Mouse (Mus musculus) cerebellum, postnatal 10 days (tissue): ENCODE data around the gene Ripor1.

ENCODE experiments used
- DNase-seq, 2 experiments: peaks; one replicate each; pipeline ENCODE4 v3.0.0; 2021; ENCODE audit warnings: mixed read lengths in 2 of 2

The Ripor1 gene

GRCm38 (mm10) chr8:105606189-105607023 lies 1.4 kb downstream of the Ripor1 start:
- DNase-seq: peak; percentile 93 to 95

DNA sequence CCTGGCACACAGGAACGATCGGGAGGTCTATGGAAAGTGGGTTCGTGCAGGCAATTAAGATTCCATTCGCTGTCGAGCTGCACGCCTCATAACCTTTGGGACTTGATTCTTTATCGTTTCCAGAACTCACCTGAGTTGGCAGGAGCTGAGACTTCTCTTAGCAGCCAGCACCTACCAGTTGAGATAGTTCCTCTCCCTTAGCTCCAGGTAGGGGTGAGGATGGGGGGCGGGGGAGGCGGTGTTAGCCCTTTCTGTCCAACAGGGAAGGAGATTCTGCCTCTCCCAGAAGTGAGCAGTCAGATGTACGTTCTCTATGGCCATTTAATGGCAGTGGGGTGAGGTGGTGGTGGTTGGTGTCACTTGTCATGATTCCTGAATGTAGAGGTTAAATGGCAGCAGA lies 2.0 kb downstream of the Ripor1 start:
- peak; percentile 46 to 47 for DNase-seq

- DNase-seq: peak; percentile 63 to 79
Observed at GRCm38 (mm10) chr8:105607684-105608083, 2.6 kb downstream of the Ripor1 start.

DNA sequence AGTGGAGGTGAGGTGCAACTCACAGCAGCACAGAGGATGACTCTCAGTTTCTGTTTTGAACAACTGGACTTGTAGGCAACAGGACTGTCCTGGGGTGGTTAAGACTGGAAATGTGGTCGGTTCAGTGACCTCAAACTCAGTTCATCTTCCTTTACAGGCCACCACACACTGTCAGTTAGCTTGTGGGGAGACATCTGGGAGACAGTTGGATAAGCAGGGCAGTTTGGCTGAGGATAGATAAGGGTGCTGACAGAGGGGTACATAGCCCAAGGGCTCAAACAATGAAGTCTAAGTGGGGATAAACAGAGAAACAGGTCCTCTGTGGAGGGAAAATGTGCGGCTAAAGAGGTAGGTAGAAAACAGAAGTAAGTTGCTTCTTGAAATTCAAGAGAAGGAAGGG lies 4.3 kb downstream of the Ripor1 start:
- no peak for DNase-seq

DNA sequence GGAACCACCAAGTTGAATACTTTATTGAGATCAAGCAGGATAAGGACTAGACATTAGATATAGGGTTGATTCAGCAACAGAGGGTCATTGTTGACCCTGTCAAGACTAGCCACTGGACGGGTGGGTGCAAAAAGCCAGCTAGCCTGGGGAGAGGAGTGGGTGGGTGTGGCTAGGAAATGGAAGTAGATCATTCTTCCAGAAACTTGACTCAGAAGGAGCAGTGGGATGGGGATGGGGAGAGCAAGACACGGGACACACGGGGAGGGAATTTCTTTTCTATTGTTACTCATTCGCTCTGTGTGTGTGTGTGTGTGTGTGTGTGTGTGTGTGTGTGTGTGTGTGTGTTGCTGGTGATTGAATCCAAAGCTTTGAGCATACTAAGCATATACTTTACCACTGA lies 4.7 kb downstream of the Ripor1 start:
- DNase-seq: no peak

DNA sequence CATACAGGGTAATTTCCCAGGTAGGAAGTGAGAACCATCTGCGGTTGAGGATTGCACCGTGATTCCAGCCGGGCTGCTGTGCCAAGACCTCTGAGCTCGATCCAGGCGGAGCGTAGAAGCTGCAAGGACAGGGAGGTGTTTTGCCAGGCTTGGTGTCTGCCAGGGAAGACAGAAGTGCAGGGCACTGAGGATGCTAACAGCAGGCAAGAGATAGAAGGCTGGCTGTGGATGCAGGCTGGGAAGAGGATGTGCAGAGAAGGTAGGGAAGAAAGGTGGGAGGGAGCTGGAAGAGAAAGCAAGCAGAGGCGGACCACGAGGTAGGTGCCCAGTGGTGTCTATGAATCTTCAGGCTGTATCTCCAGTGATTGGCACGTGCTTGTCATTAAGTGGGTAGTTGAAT lies 6.8 kb downstream of the Ripor1 start:
- DNase-seq: peak; percentile 47 to 54

GRCm38 (mm10) chr8:105613037-105613436 lies 8.0 kb downstream of the Ripor1 start:
- peak; percentile 48 to 58 for DNase-seq

DNA sequence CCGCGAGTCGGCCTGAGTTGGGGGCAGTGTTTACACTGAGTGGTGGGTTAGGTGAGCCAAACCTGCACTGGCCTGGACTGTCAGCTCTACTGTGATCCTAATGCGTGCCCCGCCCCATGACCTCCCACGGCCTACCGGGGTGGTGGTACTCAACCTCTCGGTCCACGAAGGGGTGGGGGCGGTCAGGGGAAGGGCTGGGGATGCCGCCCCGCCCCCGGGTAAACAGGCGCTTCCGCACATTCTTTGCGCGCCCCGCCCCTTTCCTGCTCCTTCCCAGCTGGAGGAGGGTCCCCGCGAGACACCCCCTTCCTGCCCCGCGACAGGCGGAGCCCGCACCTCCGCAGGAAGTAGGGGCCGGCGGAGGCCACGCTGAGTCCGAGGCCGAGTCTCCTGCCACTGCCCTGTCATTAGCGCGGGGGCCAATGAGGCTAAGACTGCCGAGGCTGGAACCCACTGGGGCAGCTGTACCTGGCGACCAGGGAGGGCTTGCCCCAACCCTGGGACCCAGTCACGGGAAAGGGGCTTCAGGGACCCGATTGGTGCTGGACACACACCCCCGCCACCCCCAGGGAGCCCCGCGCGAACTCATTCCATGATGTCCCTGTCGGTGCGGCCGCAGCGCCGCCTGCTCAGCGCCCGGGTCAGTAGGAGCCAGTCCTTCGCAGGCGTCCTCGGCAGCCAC lies 8.9 kb downstream of the Ripor1 start:
- peak; percentile 42 to 56 for DNase-seq

DNA sequence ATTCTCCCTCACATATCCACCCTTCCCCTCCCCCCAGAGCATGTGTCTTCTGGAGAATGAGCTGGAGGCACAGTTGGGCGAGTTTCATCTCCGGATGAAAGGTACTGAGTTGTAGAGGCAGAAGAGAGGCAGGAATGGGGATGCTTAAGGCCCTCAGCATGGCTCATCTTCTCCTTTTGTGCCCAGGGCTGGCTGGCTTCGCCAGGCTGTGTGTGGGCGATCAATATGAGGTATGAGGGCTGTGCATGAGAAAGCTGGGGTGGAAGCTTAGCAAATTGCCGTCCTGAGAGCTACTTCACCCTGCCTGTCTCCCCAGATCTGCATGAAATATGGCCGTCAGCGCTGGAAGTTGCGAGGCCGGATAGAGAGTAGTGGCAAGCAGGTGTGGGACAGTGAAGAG lies 10.9 kb downstream of the Ripor1 start:
- no peak for DNase-seq

DNA sequence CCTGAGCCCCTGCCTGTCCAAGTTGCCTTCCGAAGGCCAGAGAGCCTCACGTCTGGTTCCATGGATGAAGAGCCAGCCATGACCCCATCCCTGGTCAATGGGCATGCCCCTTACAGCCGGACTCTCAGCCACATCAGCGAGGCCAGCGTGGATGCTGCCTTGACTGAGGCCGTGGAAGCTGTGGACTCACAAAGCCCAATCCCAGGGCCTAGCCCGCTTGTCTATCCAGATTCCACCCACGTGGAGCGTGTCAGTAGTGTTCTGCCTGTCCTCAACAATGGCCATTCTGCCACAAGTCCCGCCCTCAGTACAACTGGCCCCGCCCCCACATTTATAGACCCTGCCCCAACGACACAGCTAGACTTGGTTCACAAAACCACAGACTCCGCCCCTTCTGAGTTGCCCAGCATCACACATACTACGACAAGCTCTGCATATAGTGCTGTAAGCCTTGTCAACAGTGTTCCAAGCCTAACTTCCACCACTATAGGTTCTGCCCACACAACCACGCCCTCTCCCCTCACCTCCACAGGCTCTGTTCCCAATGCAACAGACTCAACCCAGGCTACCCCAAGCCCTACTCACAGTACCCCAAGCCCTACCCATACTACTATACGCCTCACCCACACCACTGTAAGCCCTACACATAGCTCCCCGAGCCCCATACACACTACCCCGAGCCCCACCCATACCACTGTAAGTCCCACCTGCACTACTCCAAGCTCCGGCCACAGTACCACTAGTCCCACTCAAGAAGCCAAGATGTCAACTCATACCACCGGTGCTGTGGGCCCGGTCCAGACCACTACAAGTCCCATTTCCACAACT lies 12.6 kb downstream of the Ripor1 start:
- no peak for DNase-seq

GRCm38 (mm10) chr8:105618279-105618634 lies 13.2 kb downstream of the Ripor1 start:
- DNase-seq: no peak

DNA sequence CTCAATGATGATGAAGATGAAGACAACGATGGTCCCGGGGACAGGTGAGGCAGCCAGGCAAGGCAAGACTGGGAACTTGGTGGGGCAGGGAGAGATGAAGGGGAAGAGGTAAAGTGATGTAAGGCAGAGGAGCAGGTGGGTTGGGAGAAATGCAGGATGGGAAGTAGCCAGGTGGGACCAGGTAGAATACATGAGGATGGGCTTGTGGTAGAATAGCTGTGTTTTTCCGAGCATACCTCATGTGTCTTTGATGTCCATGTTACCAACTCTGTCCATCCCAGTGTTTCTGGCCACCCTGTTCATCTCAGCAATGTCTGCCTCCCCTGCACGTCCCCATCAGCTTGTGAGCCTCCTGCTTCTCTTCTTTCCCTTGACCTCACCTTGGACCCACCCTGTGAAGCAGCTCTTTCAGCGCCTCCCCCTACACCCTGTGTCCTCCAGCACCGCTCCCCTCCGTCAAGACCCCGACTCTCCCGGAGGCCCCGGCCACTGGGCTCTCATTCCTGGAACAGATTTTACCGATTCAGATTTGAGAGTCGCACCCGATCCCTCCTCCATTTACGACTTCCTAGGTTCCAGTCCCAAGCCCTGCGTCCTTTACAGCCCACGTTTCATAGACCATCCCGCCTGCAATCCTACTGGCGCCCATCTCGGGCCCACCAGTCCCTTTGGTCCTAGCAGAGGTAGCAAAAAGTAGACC lies 14.0 kb downstream of the Ripor1 start:
- no peak for DNase-seq

DNA sequence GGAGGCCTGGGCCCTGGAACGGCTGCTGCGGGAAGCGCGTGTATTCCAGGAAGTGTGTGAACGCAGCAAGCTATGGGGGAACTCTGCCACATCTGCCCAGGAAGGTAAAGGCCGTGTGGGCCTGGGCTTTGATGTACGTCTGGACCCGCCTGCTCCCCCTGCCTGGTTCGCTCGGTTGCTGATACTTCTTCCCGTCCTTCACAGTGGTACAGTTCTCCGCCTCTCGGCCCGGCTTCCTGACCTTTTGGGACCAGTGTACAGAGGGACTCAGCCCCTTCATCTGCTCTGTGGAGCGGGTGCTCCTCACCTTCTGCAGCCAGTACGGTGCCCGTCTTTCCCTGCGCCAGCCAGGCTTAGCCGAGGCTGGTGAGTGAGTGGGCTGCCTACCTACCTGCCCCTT lies 15.2 kb downstream of the Ripor1 start:
- no peak for DNase-seq

DNA sequence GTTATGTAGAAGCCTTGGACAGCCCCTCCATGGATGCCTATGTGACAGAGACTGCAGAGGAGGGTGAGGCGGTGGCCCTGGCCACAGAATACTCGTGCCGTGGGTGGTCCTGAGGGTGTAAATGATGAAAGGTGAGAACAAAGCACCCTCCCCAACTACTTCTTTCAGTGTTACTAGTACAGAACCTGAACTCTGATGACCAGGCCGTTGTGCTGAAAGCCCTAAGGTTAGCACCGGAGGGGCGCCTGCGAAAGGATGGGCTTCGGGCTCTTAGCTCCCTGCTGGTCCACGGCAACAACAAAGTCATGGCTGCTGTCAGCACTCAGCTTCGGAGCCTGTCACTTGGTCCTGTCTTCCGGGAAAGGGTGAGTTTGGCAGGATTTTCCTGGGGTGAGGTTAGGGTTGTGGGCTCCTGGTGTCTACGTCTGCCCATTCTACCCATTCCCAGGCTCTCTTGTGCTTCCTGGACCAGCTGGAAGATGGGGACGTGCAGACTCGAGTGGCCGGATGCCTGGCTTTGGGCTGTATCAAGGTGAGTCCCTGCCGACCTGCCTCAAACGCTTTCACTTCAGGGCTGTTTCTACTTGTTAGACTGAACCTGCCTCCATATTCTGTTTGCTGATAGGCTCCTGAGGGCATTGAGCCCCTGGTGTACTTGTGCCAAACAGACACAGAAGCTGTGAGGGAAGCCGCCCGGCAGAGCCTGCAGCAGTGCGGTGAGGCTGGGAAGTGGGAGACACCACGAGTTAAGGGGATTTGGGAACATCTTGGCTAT lies 16.1 kb downstream of the Ripor1 start:
- no peak for DNase-seq

DNA sequence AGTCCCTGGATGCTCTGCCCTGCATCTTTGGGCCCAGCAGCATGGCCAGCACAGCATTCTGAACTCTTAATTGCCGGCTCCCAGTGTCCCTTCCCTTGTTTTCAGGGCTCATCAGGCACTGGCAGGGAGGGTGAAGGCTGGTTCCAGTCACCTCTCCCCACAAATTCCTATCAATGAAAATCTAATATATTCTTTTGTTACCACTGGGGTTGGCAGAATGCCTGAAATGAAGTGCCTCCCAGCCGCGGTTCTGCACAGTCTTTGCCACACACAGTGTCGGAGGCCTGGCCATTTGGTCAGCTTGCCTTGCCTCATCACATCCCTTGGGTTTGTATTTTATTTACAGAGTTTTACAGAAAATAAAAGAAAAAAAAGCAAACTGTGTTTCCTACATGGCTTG lies 16.8 kb downstream of the Ripor1 start:
- peak in 1 of 2 experiments; percentile 51 for DNase-seq

GRCm38 (mm10) chr8:105622421-105622920 lies 17.4 kb downstream of the Ripor1 start:
- DNase-seq: peak; percentile 96 to 98

DNA sequence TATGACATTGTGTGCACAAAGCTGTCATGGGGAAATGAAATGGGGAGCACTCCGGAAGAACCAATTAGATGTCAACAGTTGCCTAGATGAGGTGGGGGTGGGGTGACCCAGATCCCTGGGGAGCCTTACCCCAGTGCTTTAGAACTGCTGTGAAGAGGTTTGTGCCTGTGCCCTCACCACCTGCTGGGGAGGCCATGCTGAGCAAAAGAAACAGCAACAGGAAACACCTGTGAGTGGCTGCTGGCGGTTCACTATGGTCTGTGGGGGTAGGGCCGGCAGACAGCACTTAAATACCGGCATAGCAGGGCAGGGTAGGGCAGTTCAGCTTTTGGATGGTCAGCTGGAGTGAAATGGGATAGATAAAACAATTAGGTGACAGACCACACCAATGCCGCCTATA lies 18.1 kb downstream of the Ripor1 start:
- DNase-seq: peak in 1 of 2 experiments; percentile 32

GRCm38 (mm10) chr8:105623679-105624245 lies 18.7 kb downstream of the Ripor1 start:
- DNase-seq: no peak

DNA sequence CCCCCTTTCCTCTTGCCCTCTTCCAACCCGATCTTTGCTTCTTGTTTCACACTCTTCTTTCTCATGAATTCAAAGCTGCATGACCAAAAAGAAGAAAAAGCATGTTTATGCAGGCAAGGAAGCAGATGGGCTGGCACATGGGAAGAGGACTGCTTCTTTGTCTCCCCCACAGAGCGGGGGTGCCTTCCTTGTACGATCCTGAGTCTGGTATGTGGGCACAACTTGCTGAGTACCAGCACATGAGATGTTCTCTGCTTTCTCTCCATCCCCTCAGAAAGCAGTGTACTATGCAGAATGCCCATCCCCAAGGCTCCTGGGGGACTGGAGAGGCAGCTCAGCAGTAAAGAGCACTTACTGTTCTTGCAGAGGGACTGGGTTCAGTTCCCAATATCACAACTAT lies 19.3 kb downstream of the Ripor1 start:
- DNase-seq: no peak

- DNase-seq: no peak
Observed at GRCm38 (mm10) chr8:105624831-105625230, 19.8 kb downstream of the Ripor1 start.

- DNase-seq: no peak
Observed at GRCm38 (mm10) chr8:105626086-105626485, 21.0 kb downstream of the Ripor1 start.
